Mouse (Mus musculus): Measurements from ENCODE around the gene Cmtm8. TPM values are rescaled to one million over a fixed set of nuclear protein-coding genes. Genes with fewer than 3 reads are reported as not detected.

Gene Cmtm8
- total and polyA plus RNA-seq, 3 experiments = 1.9 to 7.9 TPM; not detected in 1

GRCm38 (mm10) chr9:114854686-114855085 lies 10.7 kb upstream of the Cmtm8 start:
- DNase-seq (ENCODE audit: low read depth, low spot score) = no peak
- Histone ChIP-seq H3K4me1 (ENCODE audit: control insufficient read depth in 1 of 2, insufficient read depth in 2 of 2, low read length in 2 of 2) (no peaks in the 10 kb centered on the region), H3K36me3 (ENCODE audit: control insufficient read depth in 1 of 2, insufficient read depth in 2 of 2, low read length in 2 of 2) (no peaks in the 10 kb centered on the region), H3K27me3 (ENCODE audit: control insufficient read depth in 1 of 2, insufficient read depth in 2 of 2, low read length in 2 of 2) (no peaks in the 10 kb centered on the region), H3K79me2 (ENCODE audit: control insufficient read depth, insufficient read depth, low read length, poor library complexity) (no peaks in the 10 kb centered on the region), H3K9me3 (replicated peaks; ENCODE audit: insufficient read depth, low read length) (no peaks in the 10 kb centered on the region), H3K4me3 (ENCODE audit: control insufficient read depth in 1 of 2, insufficient read depth in 1 of 2, low read depth in 2 of 2, low read length in 2 of 2) (no peak overlapping the region), H3K9ac (ENCODE audit: control insufficient read depth, low read depth, low read length, poor library complexity, severe bottlenecking) (no peak overlapping the region), H3K27ac (ENCODE audit: control insufficient read depth, low read depth, low read length) (no peak overlapping the region)
- TF ChIP-seq POLR2A (IDR thresholded peaks at IDR 0.05; ENCODE audit: control insufficient read depth in 1 of 2, insufficient read depth in 1 of 2, low read depth in 1 of 2, low read length in 2 of 2, poor library complexity in 1 of 2) (no peak), ELF1 (IDR thresholded peaks at IDR 0.05; ENCODE audit: low read depth, low read length) (no peak), HCFC1 (IDR thresholded peaks at IDR 0.05; ENCODE audit: low read depth, low read length) (no peak), MYC (IDR thresholded peaks at IDR 0.05; ENCODE audit: low read depth, low read length) (no peak), CHD2 (IDR thresholded peaks at IDR 0.05; ENCODE audit: low read length) (no peak), CHD1 (IDR thresholded peaks at IDR 0.05; ENCODE audit: low read depth, low read length) (no peak), ZC3H11A (IDR thresholded peaks at IDR 0.05; ENCODE audit: low read depth, low read length) (no peak), RAD21 (IDR thresholded peaks at IDR 0.05; ENCODE audit: low read depth, low read length) (no peak), MYB (IDR thresholded peaks at IDR 0.05; ENCODE audit: low read depth, low read length) (no peak), NELFE (IDR thresholded peaks at IDR 0.05; ENCODE audit: low read depth, low read length) (no peak), USF1 (IDR thresholded peaks at IDR 0.05; ENCODE audit: low read depth, low read length) (no peak)

- H3K79me2 ChIP-seq (ENCODE audit: control insufficient read depth, insufficient read depth, low read length, poor library complexity) = no peaks in the 10 kb centered on the region
- DNase-seq (ENCODE audit: low read depth, low spot score) = no peak
Measured at GRCm38 (mm10) chr9:114853336-114853735, 9.4 kb upstream of the Cmtm8 start.

GRCm38 (mm10) chr9:114851419-114852190 lies 7.6 kb upstream of the Cmtm8 start:
- no peaks in the 10 kb centered on the region for H3K36me3 ChIP-seq (ENCODE audit: control insufficient read depth in 1 of 2, insufficient read depth in 2 of 2, low read length in 2 of 2)
- H3K27ac ChIP-seq (ENCODE audit: control insufficient read depth, low read depth, low read length) = no peak overlapping the region
- no peaks in the 10 kb centered on the region for H3K9me3 ChIP-seq (replicated peaks; ENCODE audit: insufficient read depth, low read length)
- no peaks in the 10 kb centered on the region for H3K27me3 ChIP-seq (ENCODE audit: control insufficient read depth in 1 of 2, insufficient read depth in 2 of 2, low read length in 2 of 2)
- H3K9ac ChIP-seq (ENCODE audit: control insufficient read depth, low read depth, low read length, poor library complexity, severe bottlenecking) = no peak overlapping the region
- TF ChIP-seq ELF1 (IDR thresholded peaks at IDR 0.05; ENCODE audit: low read depth, low read length) = no peak
- no peak for TF ChIP-seq TBP (IDR thresholded peaks at IDR 0.05; ENCODE audit: low read depth, low read length)
- TF ChIP-seq ETS1 (IDR thresholded peaks at IDR 0.05; ENCODE audit: low read depth, low read length) = no peak
- no peak for TF ChIP-seq CTCF (IDR thresholded peaks at IDR 0.05 in 2 of 3, conservative IDR thresholded peaks at IDR 0.05 in 1 of 3; ENCODE audit: control insufficient read depth in 1 of 3, insufficient read depth in 1 of 3, low read depth in 2 of 3, low read length in 3 of 3, poor library complexity in 1 of 3, severe bottlenecking in 1 of 3)
- H3K4me1 ChIP-seq (ENCODE audit: control insufficient read depth in 1 of 2, insufficient read depth in 2 of 2, low read length in 2 of 2) = no peaks in the 10 kb centered on the region
- DNase-seq (ENCODE audit: low read depth, low spot score) = no peak
- H3K4me3 ChIP-seq (ENCODE audit: control insufficient read depth in 1 of 2, insufficient read depth in 1 of 2, low read depth in 2 of 2, low read length in 2 of 2) = no peak overlapping the region
- H3K79me2 ChIP-seq (ENCODE audit: control insufficient read depth, insufficient read depth, low read length, poor library complexity) = no peaks in the 10 kb centered on the region

More at GRCm38 (mm10) chr9:114853336-114853735, 9.4 kb upstream of the Cmtm8 start:
- Histone ChIP-seq H3K27ac (ENCODE audit: control insufficient read depth, low read depth, low read length) (no peak overlapping the region), H3K9me3 (replicated peaks; ENCODE audit: insufficient read depth, low read length) (no peaks in the 10 kb centered on the region), H3K36me3 (ENCODE audit: control insufficient read depth in 1 of 2, insufficient read depth in 2 of 2, low read length in 2 of 2) (no peaks in the 10 kb centered on the region), H3K9ac (ENCODE audit: control insufficient read depth, low read depth, low read length, poor library complexity, severe bottlenecking) (no peak overlapping the region), H3K27me3 (ENCODE audit: control insufficient read depth in 1 of 2, insufficient read depth in 2 of 2, low read length in 2 of 2) (no peaks in the 10 kb centered on the region), H3K4me1 (ENCODE audit: control insufficient read depth in 1 of 2, insufficient read depth in 2 of 2, low read length in 2 of 2) (no peaks in the 10 kb centered on the region), H3K4me3 (ENCODE audit: control insufficient read depth in 1 of 2, insufficient read depth in 1 of 2, low read depth in 2 of 2, low read length in 2 of 2) (no peak overlapping the region)
- TF ChIP-seq TAL1 (IDR thresholded peaks at IDR 0.05; ENCODE audit: low read length) (no peak), MYC (IDR thresholded peaks at IDR 0.05; ENCODE audit: low read depth, low read length) (no peak), RCOR1 (IDR thresholded peaks at IDR 0.05; ENCODE audit: low read depth, low read length) (no peak), BHLHE40 (IDR thresholded peaks at IDR 0.05; ENCODE audit: borderline replicate concordance, low read depth, low read length) (no peak), MAFK (IDR thresholded peaks at IDR 0.05; ENCODE audit: borderline replicate concordance, low read depth, low read length) (no peak)
